Mouse (Mus musculus): ENCODE data around the gene Cfap45.

GRCm38 (mm10) chr1:172507001-172507400 is 13.6 kb upstream of the Cfap45 start:
- TF ChIP-seq CTCF (IDR thresholded peaks at IDR 0.05; ENCODE audit: control insufficient read depth, insufficient read depth, insufficient read length) (no peak), MYOG (IDR thresholded peaks at IDR 0.05; ENCODE audit: control insufficient read depth, extremely low read depth, insufficient read length) (no peak), USF1 (IDR thresholded peaks at IDR 0.05; ENCODE audit: low read depth) (no peak)

Data from C2C12 (cell line).